Mouse (Mus musculus): ENCODE measurements around the gene Tmem240.
"Not testable (repeated sequence)": the region's sequence is repeated elsewhere in the genome, so short reads cannot be mapped to it uniquely, and the experiment has no call there.

Gene Tmem240

GRCm38 (mm10) chr4:155734350-155734941 lies at the start of gene Tmem240:
Gene Tmem240 (plus strand): TSS chr4:155734800.
- peak; percentile 94 for DNase-seq (ENCODE audit: low read depth, low spot score)

DNA sequence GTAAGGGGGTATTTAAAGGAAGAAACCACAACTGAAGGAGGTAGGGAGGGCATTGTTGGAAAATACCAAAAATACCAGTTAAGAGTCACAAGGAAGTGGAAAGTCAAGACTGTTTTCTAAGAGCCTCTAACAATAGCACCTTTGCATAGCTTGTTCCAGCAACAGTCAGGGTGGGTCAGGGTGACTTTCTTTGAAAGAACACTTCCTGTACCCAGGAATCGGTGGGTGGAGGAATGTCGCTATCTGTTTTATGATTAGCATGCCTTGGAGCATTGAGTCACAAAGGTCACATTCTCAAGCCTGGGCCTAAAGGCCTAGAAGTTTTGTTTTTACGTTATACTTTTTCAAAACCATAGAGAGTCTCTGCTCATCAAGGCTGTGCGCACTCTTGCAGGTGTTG lies 46.8 kb upstream of the Tmem240 start:
- not testable (repeated sequence) for DNase-seq (ENCODE audit: low read depth, low spot score)

- no peak for DNase-seq (ENCODE audit: low read depth, low spot score)
Measured at GRCm38 (mm10) chr4:155690571-155691375, 43.8 kb upstream of the Tmem240 start.

DNA sequence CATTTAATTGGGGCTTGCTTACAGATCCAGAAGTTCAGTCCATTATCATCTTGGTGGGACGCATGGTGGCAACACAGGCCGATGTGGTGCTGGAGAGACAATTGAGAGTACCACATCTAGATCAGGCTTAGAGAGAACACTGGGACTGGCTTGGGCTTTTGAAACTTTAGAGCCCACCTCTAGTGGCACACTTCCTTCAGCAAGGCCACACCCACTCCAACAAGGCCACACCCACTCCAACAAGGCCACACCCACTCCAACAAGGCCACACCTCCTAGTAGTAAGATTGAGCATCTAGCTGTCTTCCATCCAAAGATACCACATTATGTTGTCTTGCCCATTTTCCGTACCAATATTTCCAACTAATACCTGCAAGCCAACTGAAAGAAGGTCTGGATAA lies 42.2 kb upstream of the Tmem240 start:
- DNase-seq (ENCODE audit: low read depth, low spot score) = no peak

- DNase-seq (ENCODE audit: low read depth, low spot score) = peak; percentile 49
Measured at GRCm38 (mm10) chr4:155694111-155694481, 40.5 kb upstream of the Tmem240 start, which contains the start of gene Fndc10. Gene Fndc10 (plus strand): TSS chr4:155694342.

DNA sequence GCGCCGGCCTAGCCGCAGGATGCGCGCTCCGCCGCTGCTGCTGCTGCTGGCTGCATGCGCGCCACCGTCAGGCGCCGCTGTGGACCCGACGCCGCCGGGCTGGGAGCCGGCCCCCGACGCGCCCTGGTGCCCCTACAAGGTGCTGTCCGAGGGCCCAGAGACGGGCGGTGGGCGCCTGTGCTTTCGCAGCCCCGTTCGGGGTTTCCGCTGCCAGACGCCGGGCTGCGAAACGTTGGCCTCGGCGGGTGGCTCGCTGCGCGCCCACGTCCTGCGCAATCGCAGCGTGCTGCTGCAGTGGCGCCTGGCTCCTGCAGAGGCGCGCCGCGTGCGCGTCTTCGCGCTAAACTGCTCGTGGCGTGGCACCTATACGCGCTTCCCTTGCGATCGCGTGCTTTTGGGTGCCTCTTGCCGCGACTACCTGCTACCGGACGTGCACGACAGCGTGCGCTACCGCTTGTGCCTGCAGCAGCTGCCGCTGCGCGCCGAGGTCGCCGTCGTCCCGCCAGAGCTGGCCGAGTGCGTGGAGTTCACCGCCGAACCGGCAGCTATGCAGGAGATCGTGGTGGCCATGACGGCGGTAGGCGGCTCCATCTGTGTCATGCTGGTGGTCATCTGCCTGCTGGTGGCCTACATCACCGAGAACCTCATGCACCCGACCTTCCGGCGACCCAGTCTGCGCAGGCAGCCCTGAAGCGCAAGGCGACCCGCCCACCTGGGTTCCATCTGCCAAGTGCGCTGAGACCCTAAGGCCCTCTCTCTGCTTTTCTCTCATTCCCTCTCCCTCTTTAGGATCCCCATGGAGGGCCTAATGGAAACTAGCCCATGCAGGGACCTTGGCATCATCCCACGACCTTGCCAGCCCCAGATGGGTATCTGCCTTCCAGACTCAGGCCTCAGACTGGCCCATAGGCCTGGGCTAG lies 39.9 kb upstream of the Tmem240 start:
- DNase-seq (ENCODE audit: low read depth, low spot score) = peak; percentile 66

DNA sequence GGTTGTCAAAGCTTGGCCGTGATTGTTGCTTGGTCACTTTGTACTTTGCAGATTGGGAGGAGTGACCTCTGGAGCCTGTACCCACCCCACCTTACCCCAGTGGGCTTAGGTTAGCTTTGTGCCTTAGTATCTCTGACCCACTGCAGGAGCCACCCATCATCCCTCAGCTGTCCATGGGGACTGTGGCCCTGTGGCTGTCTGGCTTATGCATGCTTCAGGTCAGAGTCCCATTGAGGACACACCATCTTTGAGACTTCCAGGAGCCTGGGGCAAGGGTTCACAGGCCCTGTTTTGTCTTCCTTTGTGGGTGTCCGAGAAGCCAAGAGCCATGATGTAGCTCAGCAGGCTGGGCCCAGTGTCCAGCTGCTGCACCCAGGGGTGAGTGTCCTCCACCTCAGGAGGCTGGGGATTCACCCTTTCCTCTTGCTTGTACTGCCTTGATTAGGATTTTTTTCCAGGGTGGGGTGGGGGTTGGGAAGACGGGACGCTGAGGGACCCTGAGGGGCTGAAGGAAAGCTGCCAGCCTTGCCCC lies 39.0 kb upstream of the Tmem240 start:
- DNase-seq (ENCODE audit: low read depth, low spot score) = no peak

DNA sequence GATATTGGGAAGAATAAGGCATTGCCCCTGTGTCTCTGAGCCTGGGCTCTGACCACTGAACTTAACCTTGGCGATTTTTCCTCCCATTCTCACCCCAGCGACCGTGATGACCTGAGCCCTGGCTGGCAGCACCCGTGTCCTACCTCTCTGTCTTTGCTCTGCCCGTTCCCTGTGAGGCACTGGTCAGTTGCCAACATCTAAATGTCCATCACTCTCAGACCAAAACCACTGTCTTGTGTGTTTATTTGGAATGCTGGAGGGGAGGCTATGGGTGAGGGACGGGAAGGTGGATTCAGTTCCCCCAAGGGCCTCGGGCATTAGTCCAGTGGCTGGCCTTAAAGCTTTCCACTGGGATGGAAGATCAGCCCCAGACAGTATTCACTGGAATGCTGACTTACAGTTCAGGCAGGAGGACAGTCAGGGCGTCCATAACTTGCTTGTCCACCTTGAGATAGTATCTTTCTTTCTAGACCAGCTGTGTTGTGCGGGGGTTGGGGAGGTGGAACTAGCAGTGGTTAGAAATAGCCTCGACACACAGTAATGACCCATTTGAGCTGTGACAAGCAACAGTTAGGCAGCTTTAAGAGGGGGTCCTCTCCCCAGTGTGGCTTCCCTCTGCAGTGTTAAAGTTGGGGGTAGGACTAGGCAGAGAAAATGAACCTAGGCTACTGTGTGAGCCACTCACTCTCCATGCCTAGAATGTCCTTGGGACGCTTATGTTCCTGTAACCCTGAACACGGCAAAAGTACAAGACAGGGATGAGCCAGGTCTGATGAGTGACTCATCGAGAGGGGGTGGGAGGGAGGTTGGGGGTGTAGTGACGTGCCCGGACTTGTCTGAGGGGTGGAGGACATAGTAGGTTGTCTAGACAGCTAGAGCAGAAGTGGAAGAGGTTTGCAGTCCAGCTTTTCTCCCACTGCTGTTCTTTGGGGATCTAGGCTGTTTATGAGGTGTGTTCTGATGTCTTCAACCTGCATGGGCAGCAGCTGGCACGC lies 38.0 kb upstream of the Tmem240 start:
- DNase-seq (ENCODE audit: low read depth, low spot score) = no peak

DNA sequence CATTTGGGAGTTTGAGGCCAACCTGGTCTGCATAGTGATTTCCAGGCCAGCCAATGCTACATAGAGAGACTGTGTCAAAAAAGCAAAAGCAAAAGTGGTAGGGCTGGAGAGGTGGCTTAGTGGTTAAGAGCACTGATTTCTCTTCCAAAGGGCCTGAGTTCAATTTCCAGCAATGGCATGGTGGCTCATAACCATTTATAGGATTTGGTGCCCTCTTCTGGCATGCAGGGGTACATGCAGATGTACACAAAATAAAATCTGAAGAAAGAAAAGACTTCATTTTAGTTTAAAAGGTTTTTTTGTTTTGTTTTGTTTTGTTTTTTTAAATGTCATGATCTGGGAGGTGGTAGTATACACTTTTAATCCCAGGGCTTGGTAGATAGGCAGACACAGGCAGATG lies 34.2 kb upstream of the Tmem240 start:
- DNase-seq (ENCODE audit: low read depth, low spot score) = no peak

- no peak for DNase-seq (ENCODE audit: low read depth, low spot score)
Measured at GRCm38 (mm10) chr4:155703425-155703929, 31.1 kb upstream of the Tmem240 start.

GRCm38 (mm10) chr4:155704721-155705591 lies 29.6 kb upstream of the Tmem240 start, which contains the start of gene Ssu72:
Gene Ssu72 (plus strand): TSS chr4:155704800.
- peak; percentile 96 for DNase-seq (ENCODE audit: low read depth, low spot score)

- no peak for DNase-seq (ENCODE audit: low read depth, low spot score)
Measured at GRCm38 (mm10) chr4:155705592-155705929, 29.0 kb upstream of the Tmem240 start.

DNA sequence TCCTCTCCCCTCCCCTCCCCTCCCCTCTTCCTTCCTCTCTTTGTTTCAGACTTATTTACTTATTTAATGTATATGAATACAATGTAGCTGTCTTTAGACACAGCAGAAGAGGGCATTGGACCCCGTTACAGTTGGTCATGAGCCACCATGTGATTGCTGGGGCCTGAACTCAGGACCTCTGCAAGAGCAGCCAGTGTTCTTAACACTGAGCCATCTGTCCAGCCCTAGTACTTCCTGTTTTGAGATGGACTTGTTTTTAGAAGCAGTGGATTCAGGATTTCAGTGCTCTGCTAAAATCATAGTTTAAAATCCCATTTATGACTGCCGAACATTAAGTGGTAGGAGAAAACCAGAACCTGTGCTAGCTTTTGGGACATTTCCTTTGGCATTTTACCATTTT lies 26.0 kb upstream of the Tmem240 start:
- no peak for DNase-seq (ENCODE audit: low read depth, low spot score)

DNA sequence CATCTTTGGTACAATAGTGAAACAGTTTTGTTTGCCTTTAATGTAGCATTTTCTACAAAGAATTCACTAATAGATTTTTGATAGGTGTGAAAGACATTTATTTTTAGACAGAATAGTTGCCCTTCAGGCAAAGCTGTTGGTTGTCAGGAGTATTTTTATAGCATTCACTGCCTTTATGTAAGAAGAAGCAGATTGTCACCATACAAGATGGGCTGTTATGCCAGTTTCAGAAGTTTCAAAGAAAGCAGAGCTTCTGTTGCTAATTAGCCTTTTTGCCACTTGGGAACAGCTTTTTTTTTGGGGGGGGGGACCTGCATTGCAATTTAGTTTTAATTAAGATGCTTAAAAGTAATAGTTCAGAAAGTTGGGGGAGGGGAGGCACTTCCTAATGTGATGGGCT lies 25.6 kb upstream of the Tmem240 start:
- DNase-seq (ENCODE audit: low read depth, low spot score) = no peak

- DNase-seq (ENCODE audit: low read depth, low spot score) = no peak
Measured at GRCm38 (mm10) chr4:155710521-155711252, 23.9 kb upstream of the Tmem240 start.

GRCm38 (mm10) chr4:155721668-155722083 lies 12.9 kb upstream of the Tmem240 start:
- DNase-seq (ENCODE audit: low read depth, low spot score) = no peak

DNA sequence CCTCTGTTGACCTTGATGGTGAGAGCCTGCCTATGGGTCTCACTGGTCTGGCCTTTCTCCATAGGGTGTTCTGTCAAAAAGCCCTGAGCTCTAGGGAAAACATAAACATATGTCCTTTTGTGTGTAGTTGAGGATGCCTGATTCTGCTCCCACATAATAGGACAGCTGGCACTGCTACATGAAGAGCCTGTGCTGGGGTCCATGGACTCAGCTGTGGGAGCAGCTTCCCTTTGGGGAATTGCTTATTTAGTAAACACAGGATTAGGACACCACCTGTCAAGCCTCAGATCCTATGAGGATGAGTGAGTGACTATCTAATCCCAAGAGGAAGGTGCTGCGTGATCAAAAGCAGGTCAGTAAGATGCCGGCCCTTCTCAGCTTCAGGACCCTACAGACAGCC lies 6.6 kb upstream of the Tmem240 start:
- no peak for DNase-seq (ENCODE audit: low read depth, low spot score)

- DNase-seq (ENCODE audit: low read depth, low spot score) = no peak
Measured at GRCm38 (mm10) chr4:155733267-155733666, 1.3 kb upstream of the Tmem240 start.
